Mouse (Mus musculus): Measurements from ENCODE around the gene Cmss1. TPM values are rescaled to one million over a fixed set of nuclear protein-coding genes. Genes with fewer than 3 reads are reported as not detected.
A peak's percentile ranks its signal among the peaks of the same experiment; 100 is the strongest.

Cmss1 gene
- total RNA-seq, 4 experiments from 2014 or later, result 63.7 to 86.8 (median 76.8) TPM

GRCm38 (mm10) chr16:57295216-57295934 lies 311.3 kb downstream of the Cmss1 start:
- no peak for DNase-seq (ENCODE audit: low spot score)

GRCm38 (mm10) chr16:57292765-57293164 lies 313.9 kb downstream of the Cmss1 start, which contains the start of gene Tmem30c:
TSS of gene Tmem30c (minus strand) at chr16:57292865.
- no peak for DNase-seq (ENCODE audit: low spot score)

DNA sequence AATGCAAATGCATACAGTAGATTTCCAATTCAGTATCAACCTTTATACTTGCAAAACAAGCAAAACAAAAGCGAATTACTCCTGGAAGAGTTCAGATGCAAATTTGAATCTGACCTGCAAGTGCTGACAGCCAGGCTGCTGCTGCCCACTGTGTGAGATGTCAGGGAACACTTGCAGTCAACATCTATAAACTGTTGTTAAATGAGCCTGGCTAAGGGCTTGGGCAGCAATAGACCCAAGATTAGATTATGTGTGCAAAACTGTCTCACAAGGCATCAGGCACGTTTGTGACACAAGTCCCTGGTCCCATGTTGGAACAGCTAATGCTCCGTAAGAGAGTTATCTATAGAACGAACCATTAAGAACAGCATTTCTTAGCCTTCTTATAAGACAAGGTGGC lies 314.4 kb downstream of the Cmss1 start:
- no peak for DNase-seq (ENCODE audit: low spot score)

DNA sequence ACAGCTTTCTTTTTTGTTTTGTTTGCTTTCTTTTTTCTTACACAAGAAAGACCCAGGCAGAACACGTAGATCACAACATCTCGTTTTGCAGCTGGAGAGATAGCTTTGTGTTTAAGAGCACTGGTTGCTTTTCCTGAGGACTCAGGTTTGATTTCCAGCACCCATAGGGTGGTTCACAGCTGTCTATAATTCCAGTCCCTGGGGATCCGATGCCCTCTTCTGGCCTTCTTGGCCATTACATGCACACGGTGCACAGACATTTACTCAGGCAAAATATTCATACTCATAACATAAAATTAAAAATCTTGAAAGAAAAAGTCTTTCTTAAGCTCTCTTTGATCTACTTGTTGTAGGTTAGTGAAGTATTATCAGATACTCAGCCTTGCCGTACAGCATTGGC lies 315.0 kb downstream of the Cmss1 start:
- no peak for DNase-seq (ENCODE audit: low spot score)

- no peak for DNase-seq (ENCODE audit: low spot score)
Observed at GRCm38 (mm10) chr16:57281417-57281816, 325.2 kb downstream of the Cmss1 start.

DNA sequence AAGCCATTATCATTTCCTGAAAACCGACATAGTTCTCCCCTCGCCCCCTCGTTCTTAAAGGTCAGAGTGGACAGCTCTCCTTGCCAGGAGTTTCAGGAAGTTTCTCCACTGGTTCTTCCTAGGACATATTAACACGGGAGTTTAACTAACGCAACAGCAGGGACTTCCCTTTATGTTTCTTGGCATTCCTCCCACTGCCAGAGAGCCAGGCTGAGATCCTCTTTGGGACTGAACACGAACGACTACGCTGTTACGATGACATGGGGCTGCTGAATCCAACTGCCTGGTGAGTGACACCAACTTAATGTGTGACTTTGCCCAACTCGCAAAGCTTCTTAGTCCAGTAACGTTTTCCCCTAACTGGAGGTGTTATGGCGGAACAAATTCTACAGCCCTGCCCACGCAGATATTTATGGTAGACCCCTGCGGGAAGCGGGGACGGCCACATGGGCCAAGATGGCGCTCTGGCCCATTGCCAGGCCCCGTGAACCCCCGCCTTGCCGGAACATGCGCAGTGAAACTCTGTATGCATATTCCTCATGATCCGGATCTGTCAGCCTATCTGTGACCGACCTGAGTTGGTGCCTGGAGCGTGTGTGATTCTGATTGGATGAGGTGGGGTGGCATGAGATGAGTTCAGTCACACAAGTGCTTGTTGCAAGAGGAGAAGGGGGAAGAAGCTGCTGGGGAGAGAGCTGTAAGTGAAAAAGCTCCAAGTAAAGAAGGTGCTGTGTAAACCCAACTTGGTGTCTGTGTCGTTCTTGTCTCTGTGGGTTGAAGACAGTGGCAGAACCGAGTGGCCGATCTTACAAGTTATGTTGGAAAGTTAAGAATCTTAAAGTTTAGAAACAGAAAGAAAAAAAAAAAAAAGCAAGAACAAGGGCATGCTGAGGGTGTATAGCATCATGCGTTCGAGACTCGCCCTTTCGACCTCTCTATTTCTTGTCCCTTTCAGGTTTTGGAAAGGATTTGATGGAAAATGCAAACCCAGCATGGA lies 326.1 kb downstream of the Cmss1 start:
- no peak for DNase-seq (ENCODE audit: low spot score)

DNA sequence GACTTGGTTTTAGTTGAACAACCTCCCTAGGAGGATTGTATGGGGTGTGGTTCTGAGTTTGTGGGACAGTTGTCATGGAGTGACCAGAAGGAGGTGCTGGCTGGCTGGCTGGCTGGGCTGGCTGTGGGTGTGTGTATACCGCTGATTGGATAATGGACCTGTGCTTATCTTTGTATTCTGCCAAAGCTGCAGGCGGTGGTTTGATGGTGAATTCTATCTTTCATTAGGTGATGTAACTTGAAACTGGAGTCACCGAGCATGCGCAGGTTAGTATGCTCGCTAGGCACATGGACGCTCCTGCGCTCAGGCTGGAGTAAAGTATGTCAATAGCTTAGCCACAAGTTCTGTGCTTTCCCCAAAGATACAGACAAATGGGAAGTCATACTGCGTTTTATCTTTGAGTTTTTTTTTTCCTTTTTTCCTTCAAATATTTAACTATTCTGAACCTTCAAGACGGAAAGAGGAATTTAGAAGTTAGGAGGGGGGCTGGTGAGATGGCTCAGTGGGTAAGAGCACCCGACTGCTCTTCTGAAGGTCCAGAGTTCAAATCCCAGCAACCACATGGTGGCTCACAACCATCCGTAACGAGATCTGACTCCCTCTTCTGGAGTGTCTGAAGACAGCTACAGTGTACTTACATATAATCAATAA lies 327.6 kb downstream of the Cmss1 start:
- no peak for DNase-seq (ENCODE audit: low spot score)

- DNase-seq (ENCODE audit: low spot score), result no peak
Observed at GRCm38 (mm10) chr16:57269751-57270150, 336.9 kb downstream of the Cmss1 start.

DNA sequence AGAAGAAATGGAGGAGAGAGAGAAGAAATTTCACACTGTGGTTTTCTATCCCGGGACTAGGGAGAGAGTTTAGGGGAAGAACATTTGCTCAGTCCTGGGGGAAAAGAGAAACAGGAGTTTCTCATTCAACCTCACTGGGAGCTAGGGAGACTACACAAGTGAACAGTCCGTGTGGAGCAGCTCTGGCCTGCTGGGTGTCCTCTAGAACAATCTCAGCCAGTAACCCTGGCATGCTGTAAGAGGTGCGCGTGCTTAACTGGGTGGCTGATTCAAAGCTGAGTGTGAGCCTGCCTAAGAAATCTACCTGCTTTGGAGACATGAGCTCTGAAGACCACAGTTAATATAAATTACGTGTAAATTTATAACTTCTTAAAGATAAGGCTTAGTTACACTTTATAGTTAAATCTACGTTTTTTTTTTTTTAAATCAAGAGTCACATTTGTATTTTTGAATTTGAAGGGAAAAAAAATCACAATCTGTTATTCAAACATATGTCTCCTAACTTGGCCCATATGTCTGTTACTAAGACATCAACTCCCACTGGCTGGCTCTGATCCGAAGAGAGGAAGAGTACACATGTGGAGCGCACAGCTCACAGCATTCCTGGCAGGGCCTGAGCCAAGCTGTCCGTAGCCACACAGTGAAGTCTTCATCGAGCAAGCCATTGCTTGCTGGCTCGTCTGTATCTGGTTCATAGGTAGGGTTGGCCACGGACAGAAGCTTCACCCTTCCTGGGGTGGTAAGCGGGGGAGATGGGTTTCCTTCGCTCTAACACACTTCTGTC lies 338.4 kb downstream of the Cmss1 start:
- DNase-seq (ENCODE audit: low spot score), result no peak

- DNase-seq (ENCODE audit: low spot score), result peak; percentile 78
Observed at GRCm38 (mm10) chr16:57267068-57267467, 339.6 kb downstream of the Cmss1 start.

- no peak for DNase-seq (ENCODE audit: low spot score)
Observed at GRCm38 (mm10) chr16:57260152-57260551, 346.5 kb downstream of the Cmss1 start.

GRCm38 (mm10) chr16:57259356-57260083 lies 347.1 kb downstream of the Cmss1 start:
- DNase-seq (ENCODE audit: low spot score), result no peak

Other genes with a start within 250 kb of the Cmss1 start
- gene Col8a1, start 147.9 kb upstream of the Cmss1 start, total RNA-seq (2022), result 1 to 10 TPM; 5.0 to 8.6 (median 5.4) TPM